Mouse (Mus musculus): ENCODE measurements around the gene Foxg1. TPM values are rescaled to one million over a fixed set of nuclear protein-coding genes. Genes with fewer than 3 reads are reported as not detected.

The Foxg1 gene
- polyA plus RNA-seq, 1 experiment from 2014 or later = 59.7 TPM

Other genes starting within 250 kb of the Foxg1 start
- 1.9 and 2.2 TPM in 2 replicates for gene Gm43517, start 2.5 kb downstream of the Foxg1 start, polyA plus RNA-seq (2016; fragmentation: Nextera tagmentation; extraction: Ambion mirVana)

Data from forebrain, embryonic 12.5 days (tissue).